Comparison of ENCODE assay signal across 9 mouse cellular contexts in genomic region chr11:30186902-30187470, GRCm38 (mm10).
DNase-seq lines count a peak whose midpoint lies in the region; ATAC-seq and TF ChIP-seq lines count a peak whose summit lies in the region.
"Had no signal": no experiment of that assay in that cellular context is flagged by ENCODE, and none has a peak within 500 bp of the region (broad histone marks: within the 10 kb centered on the region; RNA-seq: fewer than 3 reads in every experiment).

No protein-coding gene starts in this region.

- no peak overlapping the region for H3K4me3 ChIP-seq in testis, adult 2 months (ENCODE audit: control insufficient read depth, low read depth, low read length)
- H3K4me3 ChIP-seq in heart, embryonic 13.5 days = no peak overlapping the region
- H3K4me3 ChIP-seq: neural tube, embryonic 13.5 days had no signal

- H3K9me3 ChIP-seq in heart, embryonic 13.5 days = no peaks in the 10 kb centered on the region
- H3K9me3 ChIP-seq: neural tube, embryonic 13.5 days had no signal

- TF ChIP-seq CTCF in testis, adult 2 months (IDR thresholded peaks at IDR 0.05; ENCODE audit: control insufficient read depth, insufficient read depth, insufficient replicate concordance, low read depth, low read length) = no peak

- ATAC-seq in heart, embryonic 13.5 days (ENCODE audit: extremely low read depth, insufficient number of reproducible peaks, low FRiP score, low TSS enrichment) = no peak

- H3K36me3 ChIP-seq in testis, adult 2 months (ENCODE audit: control insufficient read depth, insufficient read depth, low read length) = no peaks in the 10 kb centered on the region
- H3K36me3 ChIP-seq in heart, embryonic 13.5 days = peaks cover 46% of the 10 kb centered on the region

- TF ChIP-seq POLR2A in testis, adult 2 months (IDR thresholded peaks at IDR 0.05; ENCODE audit: control insufficient read depth, low read depth, low read length) = no peak

- WGBS in heart, embryonic 13.5 days = 70% methylated on average over 4 of the region's 4 CpGs

- H3K27me3 ChIP-seq in testis, adult 2 months (ENCODE audit: control insufficient read depth, insufficient read depth, low read length) = no peaks in the 10 kb centered on the region
- no peaks in the 10 kb centered on the region for H3K27me3 ChIP-seq in heart, embryonic 13.5 days (replicated peaks)
- H3K27me3 ChIP-seq: neural tube, embryonic 13.5 days had no signal

- H3K4me1 ChIP-seq in testis, adult 2 months (ENCODE audit: control insufficient read depth, insufficient read depth, low read length) = no peaks in the 10 kb centered on the region; the same call in 1 of the 2 replicates
- peaks cover 41% of the 10 kb centered on the region for H3K4me1 ChIP-seq in heart, embryonic 13.5 days

- no peak for DNase-seq in testis, postnatal 14 days (ENCODE audit: low spot score)
- DNase-seq in lung, postnatal 4 days = peak; percentile 35 to 49
- no peak for DNase-seq in layer of hippocampus, postnatal 25 days (ENCODE audit: extremely low spot score in 1 of 2, low spot score in 1 of 2)
- DNase-seq in kidney, adult 11 months = no peak
- DNase-seq in adrenal gland, adult 18-20 months (ENCODE audit: low spot score in 2 of 2) = no peak
- DNase-seq: cerebellum, adult 8-10 months had no signal

- H3K4me2 ChIP-seq in heart, embryonic 13.5 days = no peak overlapping the region
- H3K4me2 ChIP-seq: neural tube, embryonic 13.5 days had no signal

- H3K27ac ChIP-seq in testis, adult 2 months (ENCODE audit: control insufficient read depth, insufficient read depth, low read depth, low read length) = 0 out of 2 replicates have a peak overlapping the region, but pooled peaks have one; percentile 49
- peak overlapping the region; percentile 12; the same call in 1 of the 2 replicates for H3K27ac ChIP-seq in heart, embryonic 13.5 days (replicated peaks)
- H3K27ac ChIP-seq: neural tube, embryonic 13.5 days had no signal

- 0 out of 2 replicates have a peak overlapping the region, but pooled peaks have one; percentile 4 for H3K9ac ChIP-seq in heart, embryonic 13.5 days
- H3K9ac ChIP-seq: neural tube, embryonic 13.5 days had no signal

Comparison
In these comparisons a context has a peak if more than half of its experiments do, and no peak if none do; other contexts are left out.
1. DNase-seq: peak in lung, postnatal 4 days (2 of 2); none in testis, postnatal 14 days (single experiment), layer of hippocampus, postnatal 25 days (0 of 2), kidney, adult 11 months (single experiment) and adrenal gland, adult 18-20 months (0 of 2).